Mouse (Mus musculus) liver, embryonic 14 days (tissue): ENCODE data around the gene Krt81. TPM values are rescaled to one million over a fixed set of nuclear protein-coding genes. Genes with fewer than 3 reads are reported as not detected.

Source experiments
- polyA plus RNA-seq: library from polyadenylated mRNA; depleted of rRNA; stranded (reverse); fragments of >200 nt; gene quantifications from 2 replicates; pipeline ENCODE4 v1.2.3, GENCODE M21; 2012; rRNA removed

Gene Krt81
- polyA plus RNA-seq = not detected in 2 replicates

DNA sequence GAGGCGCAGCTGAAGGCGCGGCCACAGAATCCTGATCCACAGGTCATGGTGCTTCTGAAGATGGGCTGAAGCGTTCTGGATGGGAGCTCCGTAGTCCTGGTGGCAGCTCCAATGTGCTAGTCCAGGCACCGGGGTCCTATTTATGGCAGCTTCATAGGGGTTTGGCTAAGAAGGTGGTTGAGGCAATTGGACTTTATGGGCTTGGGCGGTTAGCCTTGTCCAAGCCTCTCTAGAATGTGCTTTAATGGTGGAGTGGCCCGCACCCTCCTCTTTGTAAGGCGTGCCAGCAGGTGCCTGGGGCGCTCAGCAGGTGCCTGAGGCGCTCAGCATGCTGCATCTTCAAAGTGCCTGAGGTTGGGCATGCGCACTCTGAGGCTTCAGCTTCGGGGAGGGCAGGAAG, at the start of gene Krt81:
TSS of gene Krt81 (minus strand) at position 101 of the 400 bp plus-strand sequence.

DNA sequence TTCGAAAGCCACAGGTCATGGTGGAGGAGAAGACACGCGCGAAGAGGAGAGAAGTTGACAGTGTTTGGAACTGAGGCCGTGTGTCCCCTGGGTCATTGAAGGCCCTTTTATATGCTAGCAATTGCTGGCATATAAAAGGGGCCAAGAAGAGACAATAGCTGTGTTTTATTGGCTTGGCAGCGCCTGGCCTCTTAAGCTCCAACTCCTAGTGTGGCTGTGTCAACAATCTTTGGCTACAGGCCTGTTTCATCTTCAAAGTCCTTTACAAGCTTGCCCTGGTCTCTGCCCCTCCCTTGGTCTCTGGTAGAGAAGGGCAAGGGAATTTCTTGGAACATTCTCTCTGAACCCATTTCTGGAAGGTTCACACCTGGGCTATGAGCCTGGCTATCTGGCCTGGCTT, 27.9 kb upstream of the Krt81 start, which contains the start of gene Krt83:
TSS of gene Krt83 (minus strand) at position 82 of the 400 bp plus-strand sequence.

DNA sequence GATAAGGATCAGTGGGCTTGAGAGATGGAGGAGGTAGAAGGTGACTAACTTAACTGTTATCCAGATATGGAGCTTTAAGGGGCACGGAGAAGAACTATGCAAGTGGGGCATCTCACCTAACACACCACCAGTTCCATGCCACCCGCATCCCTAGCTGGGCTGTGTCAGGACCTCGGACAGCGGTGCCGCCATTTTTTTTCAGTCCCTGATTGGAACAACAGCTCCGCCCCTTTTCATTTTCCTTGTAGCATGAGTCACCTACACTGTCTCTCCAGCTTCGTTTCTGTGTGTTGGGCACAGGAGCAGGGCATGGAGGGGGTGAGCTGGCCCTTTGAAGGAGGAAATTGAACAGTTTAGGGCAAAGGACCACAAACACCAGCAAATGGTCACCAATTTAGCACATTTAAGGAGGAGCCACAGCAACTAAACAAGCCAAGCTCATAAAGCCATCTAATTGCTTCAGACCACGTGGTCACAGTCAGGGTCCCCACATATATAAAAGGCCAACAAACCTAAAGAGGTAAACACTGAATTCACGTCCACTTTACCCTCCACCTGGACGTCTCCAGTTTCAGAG, 9.5 kb upstream of the Krt81 start, which contains the start of gene Krt86:
TSS of gene Krt86 (plus strand) at position 527 of the 577 bp plus-strand sequence.

DNA sequence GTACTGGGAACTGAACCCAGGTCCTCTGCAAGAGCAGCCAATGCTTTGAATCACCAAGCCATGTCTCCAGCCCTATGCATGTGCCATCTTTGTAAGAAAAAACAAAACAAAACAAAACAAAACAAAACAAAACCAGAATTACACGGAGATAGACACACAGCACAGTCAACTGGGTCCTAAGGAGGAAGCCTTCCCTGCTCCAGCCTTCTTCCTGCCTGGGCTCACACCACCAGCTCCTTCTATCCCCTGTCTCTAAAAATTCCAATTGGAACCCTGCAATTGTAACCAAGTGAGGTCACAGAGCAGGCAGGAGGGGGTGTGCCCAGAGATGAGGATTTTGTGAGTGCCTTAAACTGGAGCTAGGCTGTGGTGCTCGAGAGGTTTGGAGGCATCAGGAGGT, 16.1 kb downstream of the Krt81 start, which contains the start of gene Krt88:
TSS of gene Krt88 (plus strand) at position 301 of the 400 bp plus-strand sequence.

DNA sequence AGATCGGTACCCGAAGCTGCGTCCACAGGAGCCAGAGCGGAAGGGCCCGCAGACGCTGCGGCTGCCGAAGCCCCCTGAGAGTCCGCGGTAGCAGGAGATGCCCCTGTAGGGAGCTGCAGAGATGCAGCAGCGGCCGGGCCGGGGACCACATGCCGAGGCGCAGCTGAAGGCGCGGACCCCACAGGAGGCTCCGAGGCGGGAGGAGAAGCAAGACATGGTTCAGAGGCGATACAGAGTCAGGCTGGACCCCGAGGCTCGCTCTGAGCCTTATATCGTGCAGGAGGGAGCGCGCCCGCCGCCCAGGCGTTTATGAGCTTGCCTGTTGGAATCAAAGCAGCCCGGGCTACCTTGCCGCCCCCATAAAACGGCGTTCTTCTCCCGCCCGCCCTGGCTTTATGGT, 25.0 kb downstream of the Krt81 start, which contains the start of gene Krt87:
TSS of gene Krt87 (minus strand) at position 250 of the 400 bp plus-strand sequence.

DNA sequence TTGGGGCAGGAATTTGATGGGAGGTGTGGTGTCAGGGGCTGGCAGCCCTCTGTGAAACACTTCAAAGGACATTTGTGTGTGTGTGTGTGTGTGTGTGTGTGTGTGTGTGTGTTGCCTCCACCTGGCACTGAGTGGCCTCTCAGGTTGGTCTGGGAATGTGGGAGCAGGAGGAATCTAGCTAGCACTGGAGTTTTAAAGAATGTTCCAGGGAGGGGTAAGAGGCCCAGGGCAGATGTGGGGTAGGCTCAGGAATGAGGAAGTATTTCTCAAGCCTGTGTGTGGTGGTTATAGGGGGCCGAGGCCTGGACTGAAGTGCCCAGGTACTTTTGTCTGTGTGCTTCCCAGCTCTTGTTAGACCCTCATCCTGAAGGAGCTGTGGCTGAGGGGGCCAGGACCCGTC, 52.8 kb downstream of the Krt81 start, which contains the start of gene Krt7:
TSS of gene Krt7 (plus strand) at position 269 of the 400 bp plus-strand sequence.

Other genes starting within 250 kb of the Krt81 start
- gene Grasp, start 239.6 kb downstream of the Krt81 start, polyA plus RNA-seq = 0.46 and 0.78 TPM in 2 replicates
- 0.34 and 0.45 TPM in 2 replicates for gene Nr4a1, start 209.5 kb downstream of the Krt81 start, polyA plus RNA-seq
- gene Atg101, start 179.5 kb downstream of the Krt81 start, polyA plus RNA-seq = 18.2 and 18.4 TPM in 2 replicates
- 0.10 and 0.14 TPM in 2 replicates for gene 6030408B16Rik, start 170.5 kb downstream of the Krt81 start, polyA plus RNA-seq
- gene Krt80, start 93.6 kb downstream of the Krt81 start, polyA plus RNA-seq = 0.12 and 0.15 TPM in 2 replicates
- gene Krt7, start 52.7 kb downstream of the Krt81 start, polyA plus RNA-seq = 0.97 and 1.1 TPM in 2 replicates
- not detected in 2 replicates for gene Krt87, start 24.9 kb downstream of the Krt81 start, polyA plus RNA-seq
- gene Krt88, start 16.0 kb downstream of the Krt81 start, polyA plus RNA-seq = not detected in 2 replicates
- gene Krt86, start 9.7 kb upstream of the Krt81 start, polyA plus RNA-seq = not detected in 2 replicates
- 0.03 TPM in 1 of 2 replicates, not detected in the other for gene Krt83, start 27.8 kb upstream of the Krt81 start, polyA plus RNA-seq
- gene Gm49425, start 53.5 kb upstream of the Krt81 start, polyA plus RNA-seq = not detected in 2 replicates
- not detected in 2 replicates for gene Krt84, start 69.1 kb upstream of the Krt81 start, polyA plus RNA-seq
- not detected in 2 replicates for gene Krt82, start 86.9 kb upstream of the Krt81 start, polyA plus RNA-seq
- not detected in 2 replicates for gene Krt90, start 99.2 kb upstream of the Krt81 start, polyA plus RNA-seq
- not detected in 2 replicates for gene Krt75, start 110.2 kb upstream of the Krt81 start, polyA plus RNA-seq
- not detected in 2 replicates for gene Gm5414, start 164.4 kb upstream of the Krt81 start, polyA plus RNA-seq
- not detected in 2 replicates for gene Gm5478, start 183.6 kb upstream of the Krt81 start, polyA plus RNA-seq
- gene Krt6b, start 216.5 kb upstream of the Krt81 start, polyA plus RNA-seq = not detected in 2 replicates
- gene Krt6a, start 230.6 kb upstream of the Krt81 start, polyA plus RNA-seq = 0.01 TPM in 1 of 2 replicates, not detected in the other
- 0.13 and 2.5 TPM in 2 replicates for gene Krt5, start 249.1 kb upstream of the Krt81 start, polyA plus RNA-seq